Mouse (Mus musculus): ENCODE measurements around the gene Ptprn2.

Ptprn2 gene

DNA sequence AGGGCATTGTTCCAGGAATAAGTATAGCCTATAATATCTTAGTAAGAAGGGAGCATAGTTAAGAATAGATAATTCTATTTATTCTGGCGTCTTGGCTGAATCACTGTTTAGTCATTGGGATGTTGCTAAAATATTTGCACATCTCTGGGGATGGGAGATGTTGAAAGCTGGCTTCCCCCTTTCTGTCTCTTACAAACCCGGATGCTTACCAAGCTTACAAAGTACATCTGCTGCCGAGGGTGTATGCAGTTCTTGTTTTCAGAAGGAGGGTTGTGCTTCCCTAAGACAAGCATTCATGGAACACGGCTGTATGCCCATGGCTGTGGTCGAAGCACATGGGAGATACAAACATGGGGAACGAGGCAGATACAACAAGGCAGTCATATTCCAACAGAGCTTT, 642.0 kb downstream of the Ptprn2 start:
- no peak for DNase-seq (ENCODE audit: low spot score in 2 of 2)

DNA sequence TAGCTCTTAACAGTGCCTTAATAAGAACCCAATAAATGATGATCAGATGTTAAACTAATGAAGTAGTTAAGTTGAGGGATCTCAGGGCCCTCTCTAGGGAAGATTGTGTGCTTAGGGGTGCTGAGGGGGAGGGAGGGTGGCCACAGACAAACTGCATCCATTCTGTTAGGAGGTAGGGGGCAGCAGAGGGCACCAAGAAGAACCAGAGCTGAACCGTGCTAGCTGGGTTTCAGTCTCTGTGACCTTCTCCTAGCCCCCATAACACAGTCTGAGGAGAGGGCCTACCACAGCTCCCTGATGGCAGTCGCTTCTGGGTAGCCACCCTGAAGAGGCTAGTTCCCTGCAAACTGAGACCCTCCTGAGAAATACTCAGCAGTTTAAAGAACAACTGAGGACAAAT, 646.6 kb downstream of the Ptprn2 start:
- DNase-seq (ENCODE audit: low spot score in 2 of 2) = no peak

DNA sequence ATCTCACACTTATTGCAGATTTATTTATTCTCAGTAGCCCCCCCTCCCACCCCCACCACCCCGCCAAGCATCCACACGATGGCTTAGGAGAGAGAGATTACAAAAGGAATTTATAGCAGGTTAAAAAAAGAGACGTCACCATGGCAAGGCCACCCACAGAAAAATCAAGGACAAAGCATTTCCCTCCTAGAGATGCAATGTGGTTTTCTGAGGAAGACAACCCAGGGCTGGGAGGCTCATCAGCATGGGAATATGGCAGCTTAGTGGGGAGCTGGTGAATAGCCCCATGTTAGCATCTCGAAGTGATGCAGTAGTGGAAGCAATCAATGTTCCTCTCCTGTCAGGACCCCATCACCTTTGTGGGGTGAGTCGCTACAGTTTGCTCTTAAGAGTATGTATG, 649.7 kb downstream of the Ptprn2 start:
- DNase-seq (ENCODE audit: low spot score in 2 of 2) = no peak

DNA sequence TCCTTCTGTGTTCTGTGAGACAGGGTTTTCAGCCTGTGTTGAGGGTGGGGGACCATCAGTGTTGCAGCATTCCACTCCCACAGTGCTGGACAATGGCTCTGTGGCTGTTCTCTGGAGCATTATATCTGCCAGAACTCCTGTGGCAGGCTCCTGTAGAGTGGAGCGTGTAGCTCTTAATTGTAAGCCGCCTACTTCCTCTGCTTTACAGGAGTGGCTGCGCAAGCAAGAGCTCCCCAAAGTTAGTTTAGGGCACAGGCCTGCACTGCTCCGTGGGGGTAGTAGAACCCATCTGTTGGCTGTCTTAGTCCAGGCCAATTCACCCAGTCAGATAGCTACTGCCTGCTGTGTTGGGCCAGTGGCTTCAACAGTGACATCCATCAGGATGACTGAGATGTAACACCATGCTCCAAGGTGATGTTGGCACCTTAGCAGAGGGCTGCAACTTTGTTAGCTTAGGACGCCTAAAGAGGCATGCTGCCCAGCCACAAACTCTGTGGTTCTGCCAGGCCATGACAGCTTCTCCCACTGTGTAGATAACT, 651.0 kb downstream of the Ptprn2 start:
- DNase-seq (ENCODE audit: low spot score in 2 of 2) = no peak

DNA sequence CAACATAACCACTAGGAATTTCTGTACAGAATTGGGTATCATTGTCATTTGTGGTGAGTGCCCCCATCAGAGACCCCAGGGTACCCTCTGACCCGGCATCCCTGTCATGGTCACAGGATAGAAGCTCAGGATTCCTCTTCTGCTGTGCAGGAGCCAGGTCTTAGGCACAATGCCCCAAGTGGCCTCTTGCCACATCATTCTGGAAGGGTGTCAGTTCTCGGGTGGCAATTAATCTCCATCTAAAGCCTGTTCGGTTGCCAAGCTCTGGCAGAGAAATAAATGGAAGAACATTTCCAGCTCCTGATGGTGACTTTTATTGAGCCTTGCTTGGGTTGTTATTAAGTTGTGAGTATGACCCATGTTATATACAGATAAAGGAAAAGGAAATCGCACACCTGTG, 655.4 kb downstream of the Ptprn2 start:
- no peak for DNase-seq (ENCODE audit: low spot score in 2 of 2)

GRCm38 (mm10) chr12:117141394-117141793, 655.9 kb downstream of the Ptprn2 start:
- no peak for DNase-seq (ENCODE audit: low spot score in 2 of 2)

GRCm38 (mm10) chr12:117149176-117149575, 663.7 kb downstream of the Ptprn2 start:
- no peak for DNase-seq (ENCODE audit: low spot score in 2 of 2)

DNA sequence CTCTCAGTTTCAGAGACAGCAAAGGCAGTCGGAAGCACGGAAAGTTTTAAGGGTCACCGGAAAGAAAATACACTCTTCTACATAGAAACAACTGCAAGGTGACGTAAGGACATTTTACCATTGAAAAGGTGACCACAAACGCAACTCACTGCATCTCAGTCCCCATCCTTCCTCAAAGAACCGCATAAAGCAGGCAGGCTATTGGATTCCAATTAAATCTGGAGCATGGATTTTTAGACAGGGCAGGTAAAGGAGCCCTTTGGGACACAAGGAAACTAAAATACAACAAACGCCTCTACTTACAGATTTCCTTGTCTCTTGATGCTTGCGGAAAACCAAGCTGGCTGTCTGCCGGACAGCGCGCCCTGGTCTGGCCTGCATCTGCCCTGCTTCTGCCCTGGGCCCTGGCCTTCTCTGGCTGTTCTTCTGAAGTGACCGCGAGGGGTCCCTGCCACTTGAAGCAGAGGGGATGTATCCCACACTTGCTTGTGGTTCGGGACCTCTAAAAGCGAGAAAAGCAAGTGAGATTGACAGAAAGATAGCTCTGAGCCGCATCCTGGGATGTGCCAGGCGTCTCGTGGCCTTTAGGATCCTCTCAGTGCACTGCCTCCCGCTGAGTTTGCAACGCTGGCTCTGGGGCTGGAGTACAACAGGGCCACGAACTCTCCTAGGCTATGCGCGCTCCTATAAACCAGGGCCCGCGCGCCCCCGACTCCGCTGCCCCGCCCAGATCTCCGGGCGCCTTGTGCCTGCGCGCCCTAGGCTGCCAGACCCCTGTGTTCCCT, 665.3 kb downstream of the Ptprn2 start:
- no peak for DNase-seq (ENCODE audit: low spot score in 2 of 2)

GRCm38 (mm10) chr12:117151611-117152010, 666.1 kb downstream of the Ptprn2 start:
- DNase-seq (ENCODE audit: low spot score in 2 of 2) = no peak

GRCm38 (mm10) chr12:117152366-117153165, 667.0 kb downstream of the Ptprn2 start:
- no peak for DNase-seq (ENCODE audit: low spot score in 2 of 2)

GRCm38 (mm10) chr12:117153166-117153480, 667.6 kb downstream of the Ptprn2 start:
- no peak for DNase-seq (ENCODE audit: low spot score in 2 of 2)

- peak in 1 of 2 experiments; percentile 30 for DNase-seq (ENCODE audit: low spot score in 2 of 2)
Observed at GRCm38 (mm10) chr12:117153671-117154355, 668.3 kb downstream of the Ptprn2 start.

GRCm38 (mm10) chr12:117154356-117155243, 669.1 kb downstream of the Ptprn2 start:
- no peak for DNase-seq (ENCODE audit: low spot score in 2 of 2)

GRCm38 (mm10) chr12:117155307-117156220, 670.0 kb downstream of the Ptprn2 start:
- DNase-seq (ENCODE audit: low spot score in 2 of 2) = no peak

DNA sequence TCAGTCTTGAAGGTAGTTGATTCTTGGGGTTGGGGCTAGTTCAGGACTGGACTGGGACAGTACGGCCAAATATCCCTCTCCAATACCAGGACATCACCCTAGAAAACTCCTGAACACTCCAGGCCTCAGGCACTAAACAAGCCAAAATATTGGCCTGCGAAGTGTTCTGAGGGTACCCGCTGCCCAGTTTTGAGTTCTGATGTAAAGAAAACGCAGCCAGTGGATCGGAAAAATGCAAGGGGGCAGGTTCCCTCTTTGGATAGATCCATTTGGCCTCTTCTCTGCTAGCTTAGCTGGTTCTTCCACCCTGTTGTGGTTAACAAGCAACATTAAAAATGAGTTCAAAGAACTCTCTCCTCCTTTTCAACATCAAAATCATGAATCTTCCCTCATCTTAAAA, 670.7 kb downstream of the Ptprn2 start:
- no peak for DNase-seq (ENCODE audit: low spot score in 2 of 2)

DNA sequence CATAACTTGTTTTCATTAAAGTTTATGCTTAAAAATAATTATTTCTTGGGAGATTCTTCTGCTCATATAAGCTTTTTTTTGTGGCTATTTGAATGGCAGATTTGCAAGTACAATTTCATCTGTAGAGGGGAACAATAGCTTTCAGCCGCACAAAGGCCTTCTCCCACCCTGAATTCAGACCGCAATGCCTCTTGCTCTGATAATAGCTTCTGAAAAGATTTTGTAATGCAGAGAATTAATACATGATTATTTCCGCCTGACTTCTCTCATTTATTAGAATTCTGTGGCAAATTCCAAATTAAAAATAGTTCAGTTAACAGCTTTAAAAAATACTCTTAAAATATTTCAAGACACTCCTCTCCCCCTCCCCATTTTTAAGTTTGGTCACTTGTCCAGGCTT, 671.3 kb downstream of the Ptprn2 start:
- DNase-seq (ENCODE audit: low spot score in 2 of 2) = no peak

- no peak for DNase-seq (ENCODE audit: low spot score in 2 of 2)
Observed at GRCm38 (mm10) chr12:117157249-117157648, 671.7 kb downstream of the Ptprn2 start.

GRCm38 (mm10) chr12:117157660-117158386, 672.3 kb downstream of the Ptprn2 start:
- no peak for DNase-seq (ENCODE audit: low spot score in 2 of 2)

- no peak for DNase-seq (ENCODE audit: low spot score in 2 of 2)
Observed at GRCm38 (mm10) chr12:117158950-117159668, 673.6 kb downstream of the Ptprn2 start.
